Mouse (Mus musculus): ENCODE results near the gene Gm45234.

- TF ChIP-seq CTCF (IDR thresholded peaks at IDR 0.05; ENCODE audit: low read depth, low read length): no peak
- no peak for TF ChIP-seq GATA2 (IDR thresholded peaks at IDR 0.05; ENCODE audit: borderline replicate concordance, low read depth, low read length)
- TF ChIP-seq TAL1 (conservative IDR thresholded peaks at IDR 0.05; ENCODE audit: low read depth, low read length): no peak
- 0 out of 2 replicates have a peak, but pooled peaks have one; percentile 12 for TF ChIP-seq POLR2AphosphoS5 (IDR thresholded peaks at IDR 0.05; ENCODE audit: insufficient replicate concordance, low read depth, low read length)
These were observed 49.7 kb downstream of the Gm45234 start for GRCm38 (mm10) chr6:124706061-124706627.
